Mouse (Mus musculus): Measurements from ENCODE around the gene Ap1g2.

DNA sequence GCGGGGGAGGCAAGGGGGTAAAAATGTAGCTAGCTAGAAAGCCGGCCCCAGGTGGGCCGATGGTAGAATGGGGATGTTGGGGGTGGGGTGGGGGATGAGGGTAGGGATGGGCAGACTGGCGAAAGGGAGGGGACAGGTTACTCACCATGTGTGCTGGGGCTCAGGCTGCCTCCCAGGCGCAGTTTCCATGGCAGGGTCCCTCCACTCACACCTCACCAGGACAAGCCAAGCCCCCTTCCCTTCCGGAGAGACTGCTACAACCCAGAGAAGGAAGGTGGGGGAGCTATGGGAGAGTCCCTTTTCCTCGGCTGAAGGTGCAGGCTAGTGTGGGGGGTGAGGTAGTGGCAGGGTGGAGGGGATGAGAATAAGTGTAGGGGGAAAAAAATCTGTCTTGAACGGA, 9.5 kb upstream of the Ap1g2 start:
- TF ChIP-seq CTCF (IDR thresholded peaks at IDR 0.05; ENCODE audit: borderline replicate concordance, insufficient read depth, low read length) (no peak), POLR2A (IDR thresholded peaks at IDR 0.05; ENCODE audit: low read depth, low read length) (no peak)

All from embryonic fibroblast, embryonic 13.5 days (primary cell).